Mouse (Mus musculus): ENCODE results near the gene Tas2r122.
"Not testable (repeated sequence)": the region's sequence is repeated elsewhere in the genome, so short reads cannot be mapped to it uniquely, and the experiment has no call there.

The Tas2r122 gene

GRCm38 (mm10) chr6:132711828-132712227 is at the start of gene Tas2r122:
Tas2r122 (minus strand) TSS chr6:132711928.
- DNase-seq (ENCODE audit: low spot score): no peak

GRCm38 (mm10) chr6:132754430-132754829 is 42.7 kb upstream of the Tas2r122 start, which contains the start of gene Tas2r124:
Tas2r124 (plus strand) TSS chr6:132754730.
- DNase-seq (ENCODE audit: low spot score): no peak

- DNase-seq (ENCODE audit: low spot score): no peak
These were observed 38.5 kb upstream of the Tas2r122 start for GRCm38 (mm10) chr6:132750206-132750605.

GRCm38 (mm10) chr6:132737935-132738334 is 26.2 kb upstream of the Tas2r122 start, which contains the start of gene Tas2r115:
Tas2r115 (minus strand) TSS chr6:132738035.
- DNase-seq (ENCODE audit: low spot score): no peak

GRCm38 (mm10) chr6:132700907-132701306 is 10.8 kb downstream of the Tas2r122 start, which contains the start of gene Tas2r121:
Tas2r121 (minus strand) TSS chr6:132701007.
- DNase-seq (ENCODE audit: low spot score): no peak

- DNase-seq (ENCODE audit: low spot score): not testable (repeated sequence)
These were observed 20.1 kb downstream of the Tas2r122 start for GRCm38 (mm10) chr6:132691596-132691995.
